Mouse (Mus musculus): ENCODE measurements around the gene Necab2. TPM values are rescaled to one million over a fixed set of nuclear protein-coding genes. Genes with fewer than 3 reads are reported as not detected.

Necab2 gene
- polyA plus RNA-seq, 1 experiment from 2014 or later, result 4.2 TPM

- Histone ChIP-seq H3K27ac (no peak overlapping the region; the same call in 1 of the 2 replicates), H3K4me1 (peaks cover 20% of the 10 kb centered on the region), H3K36me3 (no peaks in the 10 kb centered on the region), H3K4me2 (no peak overlapping the region; the same call in 1 of the 2 replicates), H3K27me3 (peaks cover 4% of the 10 kb centered on the region; the same call in 1 of the 2 replicates), H3K9ac (no peak overlapping the region), H3K4me3 (no peak overlapping the region), H3K9me3 (no peaks in the 10 kb centered on the region)
- no peak for ATAC-seq (ENCODE audit: insufficient number of reproducible peaks, insufficient read depth, low FRiP score, low TSS enrichment, low read depth)
- 45% methylated on average over 7 of the region's 7 CpGs for WGBS
Measured at GRCm38 (mm10) chr8:119439893-119440249, 6.6 kb upstream of the Necab2 start.

DNA sequence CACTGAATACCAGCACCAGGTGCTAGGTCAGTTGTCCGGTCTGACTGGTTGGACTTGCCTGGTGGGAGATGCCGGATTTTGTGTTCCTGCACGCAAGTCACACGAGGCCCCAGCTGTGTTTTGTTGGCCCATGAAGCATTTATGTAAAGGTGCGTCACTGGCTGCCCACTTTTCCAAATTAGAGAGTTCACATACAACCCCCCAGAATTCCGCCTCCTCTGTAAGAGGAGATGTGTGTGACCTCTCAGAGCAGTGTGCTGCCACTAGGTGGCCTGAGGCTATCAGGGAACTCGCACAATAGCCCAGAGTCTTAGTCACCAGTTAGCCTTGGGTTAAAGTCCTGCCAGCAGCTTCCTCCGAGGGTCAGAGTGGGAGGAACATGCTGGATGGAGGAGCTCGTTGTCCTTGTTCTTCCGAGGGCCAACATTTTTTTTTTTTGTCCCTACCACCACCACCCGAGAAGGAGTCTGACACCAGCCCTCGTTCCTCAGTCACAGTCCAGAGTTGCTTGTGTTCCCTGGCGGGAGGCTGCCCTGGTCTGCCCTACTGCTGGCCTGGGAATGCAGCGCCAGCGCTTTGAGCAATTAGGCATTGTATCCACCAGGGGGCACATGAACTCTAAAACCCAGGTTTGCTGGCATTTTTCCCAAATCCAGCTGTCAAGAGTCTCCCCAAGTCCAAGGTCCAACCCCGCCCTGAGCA is 6.1 kb upstream of the Necab2 start:
- WGBS, result 10% methylated on average over 16 of the region's 16 CpGs
- H3K4me3 ChIP-seq, result no peak overlapping the region
- H3K4me2 ChIP-seq, result peak overlapping the region; percentile 24
- H3K4me1 ChIP-seq, result peaks cover 20% of the 10 kb centered on the region
- peaks cover 5% of the 10 kb centered on the region; the same call in 1 of the 2 replicates for H3K27me3 ChIP-seq
- no peaks in the 10 kb centered on the region for H3K9me3 ChIP-seq
- no peaks in the 10 kb centered on the region for H3K36me3 ChIP-seq
- H3K27ac ChIP-seq, result peak overlapping the region; percentile 28
- no peak overlapping the region for H3K9ac ChIP-seq
- ATAC-seq (ENCODE audit: insufficient number of reproducible peaks, insufficient read depth, low FRiP score, low TSS enrichment, low read depth), result no peak

DNA sequence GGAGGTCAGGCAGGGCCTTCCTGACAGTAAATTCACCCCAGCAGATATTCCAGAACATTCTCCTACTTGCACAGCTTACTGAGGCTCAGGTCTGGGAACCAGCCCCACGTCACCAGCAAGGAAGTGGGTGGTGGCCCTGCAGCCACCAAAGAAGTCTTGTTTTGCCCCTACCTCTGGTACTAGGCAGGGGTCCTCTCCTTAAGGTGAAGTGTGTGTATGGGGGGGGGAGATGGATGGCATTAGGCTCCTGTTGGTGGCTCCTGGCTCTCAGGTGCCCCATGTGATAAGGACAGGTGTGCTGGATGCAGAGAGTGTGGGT is 5.6 kb upstream of the Necab2 start:
- H3K9me3 ChIP-seq, result no peaks in the 10 kb centered on the region
- H3K27ac ChIP-seq, result no peak overlapping the region
- no peak for ATAC-seq (ENCODE audit: insufficient number of reproducible peaks, insufficient read depth, low FRiP score, low TSS enrichment, low read depth)
- peaks cover 20% of the 10 kb centered on the region for H3K4me1 ChIP-seq
- no peak overlapping the region for H3K4me3 ChIP-seq
- 46% methylated on average over 1 of the region's 1 CpGs for WGBS
- no peaks in the 10 kb centered on the region for H3K36me3 ChIP-seq
- H3K9ac ChIP-seq, result no peak overlapping the region
- peaks cover 10% of the 10 kb centered on the region; the same call in 1 of the 2 replicates for H3K27me3 ChIP-seq
- peak overlapping the region; percentile 24 for H3K4me2 ChIP-seq

- ATAC-seq (ENCODE audit: insufficient number of reproducible peaks, insufficient read depth, low FRiP score, low TSS enrichment, low read depth), result no peak
Measured at GRCm38 (mm10) chr8:119442013-119442412, 4.5 kb upstream of the Necab2 start.

GRCm38 (mm10) chr8:119442970-119443369 is 3.5 kb upstream of the Necab2 start:
- Histone ChIP-seq H3K27me3 (peaks cover 27% of the 10 kb centered on the region), H3K4me2 (no peak overlapping the region), H3K36me3 (no peaks in the 10 kb centered on the region), H3K4me3 (no peak overlapping the region), H3K9me3 (no peaks in the 10 kb centered on the region), H3K4me1 (peaks cover 27% of the 10 kb centered on the region), H3K27ac (no peak overlapping the region), H3K9ac (no peak overlapping the region)
- no peak for ATAC-seq (ENCODE audit: insufficient number of reproducible peaks, insufficient read depth, low FRiP score, low TSS enrichment, low read depth)
- 91% methylated on average over 8 of the region's 8 CpGs for WGBS

More at GRCm38 (mm10) chr8:119442013-119442412, 4.5 kb upstream of the Necab2 start:
- Histone ChIP-seq H3K4me3 (no peak overlapping the region), H3K27ac (no peak overlapping the region), H3K36me3 (no peaks in the 10 kb centered on the region), H3K4me1 (peaks cover 20% of the 10 kb centered on the region), H3K9me3 (no peaks in the 10 kb centered on the region), H3K4me2 (no peak overlapping the region), H3K27me3 (peaks cover 18% of the 10 kb centered on the region), H3K9ac (no peak overlapping the region)
- WGBS, result 67% methylated on average over 5 of the region's 5 CpGs

DNA sequence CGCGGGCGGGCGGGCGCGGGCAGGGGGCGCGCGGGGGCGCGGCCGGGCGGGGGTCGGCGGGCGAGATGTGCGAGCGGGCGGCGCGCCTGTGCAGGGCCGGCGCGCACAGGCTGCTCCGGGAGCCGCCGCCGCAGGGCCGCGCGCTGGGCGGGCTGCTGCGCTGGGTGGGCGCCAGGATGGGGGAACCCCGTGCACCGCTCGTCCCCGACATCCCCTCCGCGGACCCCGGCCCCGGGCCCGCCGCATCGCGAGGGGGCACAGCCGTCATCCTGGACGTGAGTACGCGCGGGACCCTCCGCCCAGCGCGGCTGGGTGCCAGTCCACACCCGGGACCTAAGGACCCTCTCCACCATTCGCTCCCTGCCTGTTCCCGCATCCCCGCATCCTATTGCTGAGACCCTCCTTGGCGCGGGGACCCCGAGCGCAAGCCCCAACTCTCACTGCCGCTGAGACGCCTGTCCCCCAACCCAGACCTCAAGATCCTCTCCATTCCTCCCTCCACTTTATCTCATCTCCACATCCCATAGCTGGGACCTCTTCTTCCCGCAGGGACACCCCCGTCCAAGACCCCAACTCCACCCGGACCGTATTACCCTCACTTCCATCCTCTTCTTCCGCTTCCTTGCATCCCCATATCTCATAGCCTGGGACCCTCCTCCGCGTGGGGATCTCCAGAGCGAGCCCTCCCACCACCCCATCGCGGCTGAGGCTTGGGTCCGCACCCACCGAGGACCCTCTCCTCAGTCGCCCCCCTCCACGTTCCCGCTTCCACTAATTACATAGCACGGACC is 666 bp downstream of the Necab2 start:
- no peak overlapping the region for H3K27ac ChIP-seq
- H3K4me3 ChIP-seq, result peak overlapping the region; percentile 72
- H3K36me3 ChIP-seq, result no peaks in the 10 kb centered on the region
- H3K9me3 ChIP-seq, result no peaks in the 10 kb centered on the region
- H3K4me2 ChIP-seq, result peak overlapping the region; percentile 89
- ATAC-seq (ENCODE audit: insufficient number of reproducible peaks, insufficient read depth, low FRiP score, low TSS enrichment, low read depth), result peak; percentile 44; the same call in 1 of the 2 replicates
- H3K9ac ChIP-seq, result peak overlapping the region; percentile 76
- under 1% methylated on average over 46 of the region's 80 CpGs for WGBS
- peaks cover 13% of the 10 kb centered on the region; the same call in 1 of the 2 replicates for H3K4me1 ChIP-seq
- peaks cover 42% of the 10 kb centered on the region for H3K27me3 ChIP-seq

GRCm38 (mm10) chr8:119447781-119448170 is 1.3 kb downstream of the Necab2 start:
- H3K4me2 ChIP-seq, result peak overlapping the region; percentile 89
- peaks cover 42% of the 10 kb centered on the region for H3K27me3 ChIP-seq
- peak overlapping the region; percentile 72 for H3K4me3 ChIP-seq
- H3K27ac ChIP-seq, result no peak overlapping the region
- no peak for ATAC-seq (ENCODE audit: insufficient number of reproducible peaks, insufficient read depth, low FRiP score, low TSS enrichment, low read depth)
- H3K4me1 ChIP-seq, result peaks cover 13% of the 10 kb centered on the region; the same call in 1 of the 2 replicates
- no peaks in the 10 kb centered on the region for H3K36me3 ChIP-seq
- no peaks in the 10 kb centered on the region for H3K9me3 ChIP-seq
- WGBS, result 1% methylated on average over 17 of the region's 17 CpGs
- peak overlapping the region; percentile 76 for H3K9ac ChIP-seq

DNA sequence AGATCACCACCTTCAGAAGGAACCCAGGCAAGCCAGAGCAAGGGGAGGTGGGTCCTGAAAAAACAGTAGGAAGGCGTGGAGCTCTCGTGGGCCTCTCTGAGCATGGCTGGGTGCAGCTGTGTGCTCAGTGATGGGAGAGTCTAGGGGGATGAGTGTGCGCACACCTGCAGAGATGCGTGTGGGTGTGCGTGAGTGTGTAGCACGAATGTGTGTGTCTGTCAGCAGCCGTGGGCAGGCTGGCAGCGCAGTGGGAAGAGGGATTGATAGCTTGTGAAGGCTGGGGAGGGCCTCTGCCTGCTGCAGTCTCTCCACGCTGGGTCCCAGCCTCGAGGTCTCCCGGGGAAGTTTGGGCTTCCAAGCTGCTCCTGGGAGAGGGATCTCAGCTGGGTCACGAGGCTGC is 3.1 kb downstream of the Necab2 start:
- WGBS, result 74% methylated on average over 12 of the region's 12 CpGs
- Histone ChIP-seq H3K4me1 (peaks cover 13% of the 10 kb centered on the region; the same call in 1 of the 2 replicates), H3K4me3 (no peak overlapping the region), H3K4me2 (no peak overlapping the region), H3K9ac (no peak overlapping the region), H3K27me3 (peaks cover 42% of the 10 kb centered on the region), H3K9me3 (no peaks in the 10 kb centered on the region), H3K27ac (no peak overlapping the region), H3K36me3 (no peaks in the 10 kb centered on the region)
- no peak for ATAC-seq (ENCODE audit: insufficient number of reproducible peaks, insufficient read depth, low FRiP score, low TSS enrichment, low read depth)

DNA sequence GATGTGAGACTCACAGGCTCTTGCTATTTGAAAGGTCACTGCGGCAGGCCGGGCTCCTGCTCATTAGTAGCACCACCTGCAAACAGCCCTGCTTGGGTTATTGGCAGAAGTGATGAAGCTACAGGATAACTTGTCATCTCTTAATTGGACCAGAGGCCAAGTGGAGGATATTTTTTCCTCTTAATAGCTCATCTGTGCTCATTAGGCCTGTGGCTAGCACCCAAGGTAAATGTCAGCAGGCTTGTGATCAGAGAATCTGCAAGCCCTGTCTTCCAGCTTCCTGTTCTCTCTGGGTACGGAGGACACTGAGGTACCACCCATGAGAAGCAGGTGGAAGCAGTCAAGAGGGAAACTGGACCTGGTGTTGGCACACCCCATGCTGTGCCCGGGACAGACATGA is 4.6 kb downstream of the Necab2 start:
- ATAC-seq (ENCODE audit: insufficient number of reproducible peaks, insufficient read depth, low FRiP score, low TSS enrichment, low read depth), result no peak
- H3K4me1 ChIP-seq, result peaks cover 11% of the 10 kb centered on the region; the same call in 1 of the 2 replicates
- H3K27ac ChIP-seq, result no peak overlapping the region
- H3K4me3 ChIP-seq, result no peak overlapping the region
- peaks cover 34% of the 10 kb centered on the region for H3K27me3 ChIP-seq
- 86% methylated on average over 4 of the region's 4 CpGs for WGBS
- H3K36me3 ChIP-seq, result no peaks in the 10 kb centered on the region
- H3K4me2 ChIP-seq, result no peak overlapping the region
- H3K9me3 ChIP-seq, result no peaks in the 10 kb centered on the region
- no peak overlapping the region for H3K9ac ChIP-seq

- H3K4me2 ChIP-seq, result no peak overlapping the region
- no peak overlapping the region for H3K4me3 ChIP-seq
- H3K9ac ChIP-seq, result no peak overlapping the region
- 86% methylated on average over 5 of the region's 5 CpGs for WGBS
- no peak for ATAC-seq (ENCODE audit: insufficient number of reproducible peaks, insufficient read depth, low FRiP score, low TSS enrichment, low read depth)
- H3K4me1 ChIP-seq, result no peaks in the 10 kb centered on the region
- no peak overlapping the region for H3K27ac ChIP-seq
- H3K27me3 ChIP-seq, result peaks cover 19% of the 10 kb centered on the region
- no peaks in the 10 kb centered on the region for H3K9me3 ChIP-seq
- no peaks in the 10 kb centered on the region for H3K36me3 ChIP-seq
Measured at GRCm38 (mm10) chr8:119452919-119453318, 6.4 kb downstream of the Necab2 start.

DNA sequence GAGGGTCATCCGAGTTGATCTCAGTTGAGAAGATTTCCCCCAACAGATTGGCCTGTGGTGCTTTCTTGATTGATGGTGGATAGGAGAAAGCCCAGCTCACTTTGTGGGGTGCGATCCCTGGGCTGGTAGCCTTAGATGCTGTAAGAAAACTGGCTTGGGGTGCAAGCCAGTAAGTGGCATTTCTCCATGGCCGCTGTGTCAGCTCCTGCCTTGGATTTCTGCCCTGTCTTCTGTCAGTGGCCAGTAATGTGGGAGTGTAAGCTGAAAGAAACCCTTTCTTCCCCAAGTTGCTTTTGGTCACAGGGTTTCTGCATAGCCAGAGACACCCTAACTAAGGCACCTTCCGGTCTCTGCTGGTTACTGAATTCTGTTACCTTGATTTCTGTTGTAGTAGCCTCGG is 9.5 kb downstream of the Necab2 start:
- 83% methylated on average over 5 of the region's 5 CpGs for WGBS
- H3K4me3 ChIP-seq, result no peak overlapping the region
- H3K36me3 ChIP-seq, result no peaks in the 10 kb centered on the region
- no peaks in the 10 kb centered on the region for H3K9me3 ChIP-seq
- ATAC-seq (ENCODE audit: insufficient number of reproducible peaks, insufficient read depth, low FRiP score, low TSS enrichment, low read depth), result no peak
- H3K9ac ChIP-seq, result no peak overlapping the region
- no peak overlapping the region for H3K4me2 ChIP-seq
- no peak overlapping the region for H3K27ac ChIP-seq
- 0 out of 2 replicates have a peak, but pooled peaks cover 4% of the 10 kb centered on the region for H3K4me1 ChIP-seq
- no peaks in the 10 kb centered on the region for H3K27me3 ChIP-seq

DNA sequence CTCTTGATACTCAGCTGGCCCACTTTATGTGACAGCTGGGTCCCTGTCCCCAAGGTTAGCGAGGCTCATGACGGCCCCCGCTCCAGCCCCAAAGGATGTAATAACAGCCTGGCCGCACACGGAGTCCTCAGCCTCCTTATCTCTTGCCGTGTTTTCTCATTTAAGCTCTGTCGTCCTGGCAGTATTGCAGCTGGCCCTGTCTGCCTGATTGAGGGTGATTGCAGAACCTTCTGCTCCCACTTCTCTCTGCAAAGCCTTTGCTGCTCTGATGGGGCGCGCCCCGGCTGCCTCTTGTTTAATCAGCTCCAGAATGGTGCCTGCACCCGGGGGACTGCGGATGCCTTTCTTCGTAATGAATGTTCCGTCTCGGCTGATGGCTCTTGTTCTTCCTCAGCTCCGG is 13.2 kb downstream of the Necab2 start:
- H3K27ac ChIP-seq, result no peak overlapping the region
- H3K36me3 ChIP-seq, result no peaks in the 10 kb centered on the region
- no peak overlapping the region for H3K4me3 ChIP-seq
- H3K4me2 ChIP-seq, result no peak overlapping the region
- WGBS, result 51% methylated on average over 16 of the region's 16 CpGs
- peaks cover 11% of the 10 kb centered on the region for H3K27me3 ChIP-seq
- H3K4me1 ChIP-seq, result peaks cover 4% of the 10 kb centered on the region; the same call in 1 of the 2 replicates
- H3K9ac ChIP-seq, result no peak overlapping the region
- ATAC-seq (ENCODE audit: insufficient number of reproducible peaks, insufficient read depth, low FRiP score, low TSS enrichment, low read depth), result no peak
- H3K9me3 ChIP-seq, result no peaks in the 10 kb centered on the region
